Mouse (Mus musculus) lung, postnatal 0 days (tissue): ENCODE measurements around the gene Mlxipl. TPM values are rescaled to one million over a fixed set of nuclear protein-coding genes. Genes with fewer than 3 reads are reported as not detected.

Experiments
- ATAC-seq: fragments of 200-750 bp; cut with Nextera tagmentation; 2 replicates; pipeline ENCODE4 v1.8.0; 2017; ENCODE audit warnings: moderate library complexity
- DNase-seq: peaks from one replicate; pipeline ENCODE4 v3.0.0-alpha.2; 2016; ENCODE audit warnings: low spot score
- H3K27ac ChIP-seq: fragments of 300-500 bp; sonication (generic); 2 replicates; pipeline ENCODE4 v1.5.1; 2014; ENCODE audit warnings: antibody characterized with exemption, mild to moderate bottlenecking, low read length, mixed read lengths
- H3K27me3 ChIP-seq: fragments of 300-500 bp; sonication (generic); replicated peaks from 2 replicates; pipeline ENCODE4 v1.6.1; 2014; ENCODE audit warnings: low read length, mixed read lengths; ENCODE audit not compliant: insufficient read depth
- H3K36me3 ChIP-seq: fragments of 300-500 bp; sonication (generic); 2 replicates; pipeline ENCODE4 v1.6.1; 2014; ENCODE audit warnings: low read length, mixed read lengths; ENCODE audit not compliant: insufficient read depth
- H3K4me1 ChIP-seq: fragments of 300-500 bp; sonication (generic); 2 replicates; pipeline ENCODE4 v1.6.1; 2014; ENCODE audit warnings: antibody characterized with exemption, low read depth, low read length, mixed read lengths; ENCODE audit not compliant: insufficient read depth
- H3K4me2 ChIP-seq: fragments of 300-500 bp; sonication (generic); replicated peaks from 2 replicates; pipeline ENCODE4 v1.6.1; 2014; ENCODE audit warnings: low read depth, mild to moderate bottlenecking, low read length, moderate library complexity, mixed read lengths
- H3K4me3 ChIP-seq: fragments of 300-500 bp; sonication (generic); 2 replicates; pipeline ENCODE4 v1.5.1; 2014; ENCODE audit warnings: low read depth, low read length
- H3K9ac ChIP-seq: fragments of 300-500 bp; sonication (generic); replicated peaks from 2 replicates; pipeline ENCODE4 v1.6.1; 2014; ENCODE audit warnings: low read depth, mild to moderate bottlenecking
- H3K9me3 ChIP-seq: fragments of 300-500 bp; sonication (generic); 2 replicates; pipeline ENCODE4 v1.6.1; 2016; ENCODE audit warnings: low read length, mixed read lengths
- CTCF ChIP-seq: IDR thresholded peaks from 2 replicates; pipeline ENCODE4 v1.5.1; 2016; ENCODE audit warnings: antibody characterized with exemption, mild to moderate bottlenecking
- EP300 ChIP-seq: IDR thresholded peaks from 2 replicates; pipeline ENCODE4 v1.6.1; 2016; ENCODE audit warnings: antibody characterized with exemption, mild to moderate bottlenecking, control low read depth
- WGBS: fragments of 180-500 bp; shearing (Covaris S2); extraction: QIAGEN DNeasy Blood & Tissue Kit; methylation state at CpG from one replicate; pipeline ENCODE4 v1.1.7; 2014; 5-methylcytosine and 5-hydroxymethylcytosine counted together
- polyA plus RNA-seq: library from polyadenylated mRNA; unstranded; fragments of >200 nt; fragmentation: Nextera tagmentation; extraction: Ambion mirVana; gene quantifications from 2 replicates; pipeline ENCODE4 v1.2.1, GENCODE M21; 2015

The Mlxipl gene
- polyA plus RNA-seq, 1 experiment from 2014 or later = 0.70 TPM

- Histone ChIP-seq H3K4me1 (no peaks in the 10 kb centered on the region), H3K27me3 (no peaks in the 10 kb centered on the region), H3K9ac (peak overlapping the region; percentile 83), H3K4me2 (peak overlapping the region; percentile 86), H3K9me3 (no peaks in the 10 kb centered on the region), H3K4me3 (peak overlapping the region; percentile 99), H3K27ac (peak overlapping the region; percentile 91), H3K36me3 (no peaks in the 10 kb centered on the region)
- ATAC-seq (peak; percentile 38), DNase-seq (peak; percentile 23)
- no peak for TF ChIP-seq EP300
- TF ChIP-seq CTCF = no peak
- under 1% methylated on average over 78 of the region's 102 CpGs for WGBS
Measured at GRCm38 (mm10) chr5:135187349-135188213, 97.9 kb downstream of the Mlxipl start.

Other genes with a start within 250 kb of the Mlxipl start
- not detected in 2 replicates for gene Tmem270, start 183.2 kb upstream of the Mlxipl start, polyA plus RNA-seq
- 1.2 and 1.6 TPM in 2 replicates for gene Cldn13, start 174.4 kb upstream of the Mlxipl start, polyA plus RNA-seq
- gene Mettl27, start 157.5 kb upstream of the Mlxipl start, polyA plus RNA-seq = 33.7 and 35.5 TPM in 2 replicates
- gene Cldn4, start 143.0 kb upstream of the Mlxipl start, polyA plus RNA-seq = 28.2 and 29.2 TPM in 2 replicates
- gene Cldn3, start 103.7 kb upstream of the Mlxipl start, polyA plus RNA-seq = 547 and 583 TPM in 2 replicates
- 72.9 and 80.9 TPM in 2 replicates for gene Abhd11, start 80.7 kb upstream of the Mlxipl start, polyA plus RNA-seq
- 5.5 and 5.8 TPM in 2 replicates for gene Stx1a, start 66.4 kb upstream of the Mlxipl start, polyA plus RNA-seq
- 28.0 and 28.8 TPM in 2 replicates for gene Dnajc30, start 25.7 kb upstream of the Mlxipl start, polyA plus RNA-seq
- gene Bud23, start 24.9 kb upstream of the Mlxipl start, polyA plus RNA-seq = 52.2 and 53.1 TPM in 2 replicates
- 4.0 and 4.4 TPM in 2 replicates for gene Vps37d, start 11.6 kb upstream of the Mlxipl start, polyA plus RNA-seq
- 8.7 and 9.5 TPM in 2 replicates for gene Tbl2, start 59.8 kb downstream of the Mlxipl start, polyA plus RNA-seq
- gene Bcl7b, start 78.4 kb downstream of the Mlxipl start, polyA plus RNA-seq = 63.1 and 65.7 TPM in 2 replicates
- gene Baz1b, start 97.4 kb downstream of the Mlxipl start, polyA plus RNA-seq = 14.6 and 19.2 TPM in 2 replicates
- gene Fzd9, start 161.3 kb downstream of the Mlxipl start, polyA plus RNA-seq = 0.19 and 0.33 TPM in 2 replicates